Mouse (Mus musculus): ENCODE results near the gene Dmac2. TPM values are rescaled to one million over a fixed set of nuclear protein-coding genes. Genes with fewer than 3 reads are reported as not detected.

The Dmac2 gene
- total RNA-seq, 2 experiments from 2014 or later, result 22.1 to 25.3 TPM

- no peak for DNase-seq
Observed at GRCm38 (mm10) chr7:25615706-25616011, 3.6 kb upstream of the Dmac2 start, which contains the start of gene Erich4. TSS of gene Erich4 (minus strand) at chr7:25615892.

- DNase-seq, result no peak
Observed at GRCm38 (mm10) chr7:25617376-25618160, 1.6 kb upstream of the Dmac2 start.

- DNase-seq, result no peak
Observed at GRCm38 (mm10) chr7:25619722-25619991, 443 bp downstream of the Dmac2 start.

- DNase-seq, result no peak
Observed at GRCm38 (mm10) chr7:25620101-25620500, 887 bp downstream of the Dmac2 start.

- DNase-seq, result no peak
Observed at GRCm38 (mm10) chr7:25620751-25621150, 1.5 kb downstream of the Dmac2 start.

GRCm38 (mm10) chr7:25623857-25624370 is 4.7 kb downstream of the Dmac2 start:
- DNase-seq, result no peak

- DNase-seq, result no peak
Observed at GRCm38 (mm10) chr7:25624851-25625250, 5.6 kb downstream of the Dmac2 start.

GRCm38 (mm10) chr7:25625594-25626250 is 6.5 kb downstream of the Dmac2 start:
- DNase-seq, result peak in 1 of 2 experiments; percentile 37

- DNase-seq, result peak; percentile 28 to 42
Observed at GRCm38 (mm10) chr7:25626509-25627430, 7.6 kb downstream of the Dmac2 start, which contains the start of gene B3gnt8. TSS of gene B3gnt8 (plus strand) at chr7:25626654.

GRCm38 (mm10) chr7:25627431-25628322 is 8.5 kb downstream of the Dmac2 start:
- peak; percentile 81 to 87 for DNase-seq

GRCm38 (mm10) chr7:25628323-25628620 is 9.1 kb downstream of the Dmac2 start:
- DNase-seq, result no peak

GRCm38 (mm10) chr7:25632679-25633078 is 13.5 kb downstream of the Dmac2 start:
- DNase-seq, result no peak

- no peak for DNase-seq
Observed at GRCm38 (mm10) chr7:25636373-25636772, 17.2 kb downstream of the Dmac2 start.

GRCm38 (mm10) chr7:25637099-25637498 is 17.9 kb downstream of the Dmac2 start:
- DNase-seq, result no peak

GRCm38 (mm10) chr7:25639754-25640153 is 20.5 kb downstream of the Dmac2 start:
- DNase-seq, result no peak

GRCm38 (mm10) chr7:25644136-25644535 is 24.9 kb downstream of the Dmac2 start:
- DNase-seq, result no peak

GRCm38 (mm10) chr7:25644631-25645030 is 25.4 kb downstream of the Dmac2 start:
- no peak for DNase-seq

GRCm38 (mm10) chr7:25645074-25645473 is 25.9 kb downstream of the Dmac2 start:
- no peak for DNase-seq

- DNase-seq, result no peak
Observed at GRCm38 (mm10) chr7:25647574-25648123, 28.4 kb downstream of the Dmac2 start.

- DNase-seq, result no peak
Observed at GRCm38 (mm10) chr7:25649839-25650238, 30.6 kb downstream of the Dmac2 start.

GRCm38 (mm10) chr7:25651281-25651680 is 32.1 kb downstream of the Dmac2 start:
- no peak for DNase-seq
